Mouse (Mus musculus) forebrain, embryonic 14.5 days (tissue): Measurements from ENCODE around the gene Gpr108. TPM values are rescaled to one million over a fixed set of nuclear protein-coding genes. Genes with fewer than 3 reads are reported as not detected.
A peak's percentile ranks its signal among the peaks of the same experiment; 100 is the strongest.

Experiments used
- ATAC-seq: fragments of 200-750 bp; cut with Nextera tagmentation; 2 replicates; pipeline ENCODE4 v1.8.0; 2017; ENCODE audit warnings: mild to moderate bottlenecking, moderate library complexity
- DNase-seq: peaks from one replicate; pipeline ENCODE4 v3.0.0-alpha.2; 2015; ENCODE audit warnings: low spot score
- H3K27ac ChIP-seq: fragments of 300-500 bp; sonication (generic); 2 replicates; pipeline ENCODE4 v1.5.1; 2014; ENCODE audit warnings: low read depth, mild to moderate bottlenecking, control low read depth, low read length, moderate library complexity
- H3K27me3 ChIP-seq: fragments of 300-500 bp; sonication (generic); replicated peaks from 2 replicates; pipeline ENCODE4 v1.6.1; 2014; ENCODE audit warnings: low read length, control low read depth, mixed read lengths; ENCODE audit not compliant: control insufficient read depth, insufficient read depth
- H3K36me3 ChIP-seq: fragments of 300-500 bp; sonication (generic); 2 replicates; pipeline ENCODE4 v1.6.1; 2014; ENCODE audit warnings: low read length, control low read depth; ENCODE audit not compliant: control insufficient read depth, insufficient read depth
- H3K4me1 ChIP-seq: fragments of 300-500 bp; sonication (generic); 2 replicates; pipeline ENCODE4 v1.6.1; 2014; ENCODE audit warnings: antibody characterized with exemption, low read length, control low read depth; ENCODE audit not compliant: control insufficient read depth, insufficient read depth
- H3K4me2 ChIP-seq: fragments of 300-500 bp; sonication (generic); 2 replicates; pipeline ENCODE4 v1.6.1; 2014; ENCODE audit warnings: mild to moderate bottlenecking, control low read depth, low read length
- H3K4me3 ChIP-seq: fragments of 300-500 bp; sonication (generic); 2 replicates; pipeline ENCODE4 v1.5.1; 2014; ENCODE audit warnings: low read depth, low read length, control low read depth
- H3K9ac ChIP-seq: fragments of 300-500 bp; sonication (generic); 2 replicates; pipeline ENCODE4 v1.6.1; 2014; ENCODE audit warnings: mild to moderate bottlenecking, low read length, control low read depth, moderate library complexity
- H3K9me3 ChIP-seq: fragments of 300-500 bp; sonication (generic); replicated peaks from 2 replicates; pipeline ENCODE4 v1.6.1; 2016; ENCODE audit warnings: low read length, control low read depth, mixed read lengths; ENCODE audit not compliant: control insufficient read depth
- WGBS: fragments of 180-500 bp; shearing (Covaris S2); extraction: QIAGEN DNeasy Blood & Tissue Kit; methylation state at CpG from one replicate; pipeline ENCODE4 v1.1.7; 2014; 5-methylcytosine and 5-hydroxymethylcytosine counted together
- polyA plus RNA-seq: library from polyadenylated mRNA; unstranded; fragments of >200 nt; fragmentation: Nextera tagmentation; extraction: Ambion mirVana; gene quantifications from 2 replicates; pipeline ENCODE4 v1.2.1, GENCODE M21; 2014

Gene Gpr108
- polyA plus RNA-seq, 1 experiment from 2014 or later: 19.6 TPM

- Histone ChIP-seq H3K27me3 (peaks cover 24% of the 10 kb centered on the region), H3K9me3 (no peaks in the 10 kb centered on the region), H3K4me2 (peak overlapping the region; percentile 60), H3K9ac (peak overlapping the region; percentile 58), H3K4me3 (peak overlapping the region; percentile 41), H3K36me3 (no peaks in the 10 kb centered on the region), H3K4me1 (peaks cover 10% of the 10 kb centered on the region; the same call in 1 of the 2 replicates), H3K27ac (no peak overlapping the region)
- DNase-seq: no peak
- WGBS: 3% methylated on average over 13 of the region's 13 CpGs
- ATAC-seq: peak; percentile 30
Observed at GRCm38 (mm10) chr17:57275997-57276351, 27.7 kb upstream of the Gpr108 start.

- Histone ChIP-seq H3K27me3 (peaks cover 24% of the 10 kb centered on the region), H3K9ac (peak overlapping the region; percentile 41), H3K27ac (no peak overlapping the region), H3K4me3 (peak overlapping the region; percentile 41), H3K9me3 (no peaks in the 10 kb centered on the region), H3K36me3 (no peaks in the 10 kb centered on the region), H3K4me1 (peaks cover 10% of the 10 kb centered on the region; the same call in 1 of the 2 replicates), H3K4me2 (peak overlapping the region; percentile 60)
- WGBS: 1% methylated on average over 39 of the region's 53 CpGs
- DNase-seq (peak; percentile 78), ATAC-seq (peak; percentile 76)
Observed at GRCm38 (mm10) chr17:57275111-57275996, 27.1 kb upstream of the Gpr108 start.

- Histone ChIP-seq H3K27me3 (peaks cover 24% of the 10 kb centered on the region), H3K27ac (no peak overlapping the region), H3K4me1 (peaks cover 10% of the 10 kb centered on the region; the same call in 1 of the 2 replicates), H3K4me2 (peak overlapping the region; percentile 60), H3K36me3 (no peaks in the 10 kb centered on the region), H3K4me3 (peak overlapping the region; percentile 41), H3K9me3 (no peaks in the 10 kb centered on the region), H3K9ac (peak overlapping the region; percentile 41)
- WGBS: 5% methylated on average over 15 of the region's 15 CpGs
- DNase-seq (no peak), ATAC-seq (no peak)
Observed at GRCm38 (mm10) chr17:57274686-57275085, 26.4 kb upstream of the Gpr108 start.

GRCm38 (mm10) chr17:57273846-57274245, 25.6 kb upstream of the Gpr108 start:
- no peak overlapping the region for H3K27ac ChIP-seq
- WGBS: 44% methylated on average over 7 of the region's 7 CpGs
- H3K36me3 ChIP-seq: no peaks in the 10 kb centered on the region
- peaks cover 24% of the 10 kb centered on the region for H3K27me3 ChIP-seq
- H3K9me3 ChIP-seq: no peaks in the 10 kb centered on the region
- H3K4me1 ChIP-seq: peaks cover 10% of the 10 kb centered on the region; the same call in 1 of the 2 replicates
- H3K4me2 ChIP-seq: no peak overlapping the region
- no peak for ATAC-seq
- no peak overlapping the region for H3K9ac ChIP-seq
- DNase-seq: no peak
- H3K4me3 ChIP-seq: no peak overlapping the region

- DNase-seq (no peak), ATAC-seq (no peak)
- no peak overlapping the region for H3K4me2 ChIP-seq
- 63% methylated on average over 9 of the region's 9 CpGs for WGBS
- peaks cover 8% of the 10 kb centered on the region; the same call in 1 of the 2 replicates for H3K4me1 ChIP-seq
- peaks cover 24% of the 10 kb centered on the region for H3K27me3 ChIP-seq
- H3K9me3 ChIP-seq: no peaks in the 10 kb centered on the region
- no peak overlapping the region for H3K9ac ChIP-seq
- H3K4me3 ChIP-seq: no peak overlapping the region
- no peak overlapping the region for H3K27ac ChIP-seq
- H3K36me3 ChIP-seq: no peaks in the 10 kb centered on the region
Observed at GRCm38 (mm10) chr17:57271301-57271700, 23.1 kb upstream of the Gpr108 start.

GRCm38 (mm10) chr17:57267556-57268126, 19.4 kb upstream of the Gpr108 start:
- H3K9me3 ChIP-seq: no peaks in the 10 kb centered on the region
- no peaks in the 10 kb centered on the region for H3K4me1 ChIP-seq
- WGBS: 90% methylated on average over 6 of the region's 6 CpGs
- H3K27ac ChIP-seq: no peak overlapping the region
- no peak overlapping the region for H3K4me3 ChIP-seq
- H3K27me3 ChIP-seq: no peaks in the 10 kb centered on the region
- ATAC-seq: no peak
- no peak overlapping the region for H3K9ac ChIP-seq
- H3K36me3 ChIP-seq: peaks cover 3% of the 10 kb centered on the region
- H3K4me2 ChIP-seq: no peak overlapping the region
- no peak for DNase-seq

- peak; percentile 46; the same call in 1 of the 2 replicates for ATAC-seq
- no peak overlapping the region for H3K9ac ChIP-seq
- no peak overlapping the region for H3K27ac ChIP-seq
- H3K4me1 ChIP-seq: no peaks in the 10 kb centered on the region
- H3K4me2 ChIP-seq: no peak overlapping the region
- H3K27me3 ChIP-seq: no peaks in the 10 kb centered on the region
- no peaks in the 10 kb centered on the region for H3K9me3 ChIP-seq
- peaks cover 9% of the 10 kb centered on the region for H3K36me3 ChIP-seq
- DNase-seq: no peak
- no peak overlapping the region for H3K4me3 ChIP-seq
- WGBS: 24% methylated on average over 21 of the region's 22 CpGs
Observed at GRCm38 (mm10) chr17:57264972-57265945, 17.0 kb upstream of the Gpr108 start.

GRCm38 (mm10) chr17:57264164-57264563, 15.9 kb upstream of the Gpr108 start:
- Histone ChIP-seq H3K4me2 (no peak overlapping the region), H3K27ac (no peak overlapping the region), H3K36me3 (peaks cover 9% of the 10 kb centered on the region), H3K9ac (no peak overlapping the region), H3K4me1 (no peaks in the 10 kb centered on the region), H3K27me3 (no peaks in the 10 kb centered on the region), H3K9me3 (no peaks in the 10 kb centered on the region), H3K4me3 (no peak overlapping the region)
- DNase-seq: no peak
- no peak for ATAC-seq
- WGBS: 86% methylated on average over 2 of the region's 2 CpGs
